ENCODE assay signal across 19 mouse cellular contexts in the genomic region with DNA sequence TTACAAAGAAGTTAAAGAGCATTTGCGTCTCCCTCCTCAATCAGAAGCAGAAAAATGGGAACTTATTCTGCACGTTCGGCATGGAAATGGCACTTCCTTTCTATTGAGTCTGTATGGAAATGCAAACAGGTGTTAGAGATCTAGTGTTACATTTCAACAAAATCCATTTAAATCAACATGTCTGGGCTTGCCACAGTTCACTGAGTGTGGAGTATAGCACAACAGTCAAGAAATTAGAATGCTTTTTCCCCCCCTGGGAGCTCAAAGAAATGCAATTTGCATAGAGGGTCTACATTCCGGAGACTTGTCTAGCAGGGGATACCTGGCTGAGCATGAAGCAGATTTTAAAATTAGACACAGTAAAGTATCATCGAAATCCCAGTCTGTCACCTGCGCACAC.
"Had no signal": no experiment of that assay in that cellular context is flagged by ENCODE, and none has a peak within 500 bp of the region (broad histone marks: within the 10 kb centered on the region; RNA-seq: fewer than 3 reads in every experiment).

No protein-coding gene starts in this region.

- DNase-seq: lung, adult 2 months; lung, postnatal 10 days; lung, postnatal 4 days; midbrain, embryonic 14.5 days; retina, postnatal 1 day; right cerebral cortex, adult 18-20 months; right cerebral cortex, postnatal 25 days; right cerebral cortex, postnatal 4 days; spleen, adult 18-20 months; thymus, adult 18-20 months; thymus, postnatal 14 days; thymus, postnatal 36 days had no signal

- H3K36me3 ChIP-seq: lung, embryonic 15.5 days; midbrain, embryonic 10.5 days; midbrain, embryonic 12.5 days; neural tube, embryonic 13.5 days; neural tube, embryonic 15.5 days had no signal

- H3K9me3 ChIP-seq: lung, embryonic 15.5 days; midbrain, embryonic 10.5 days; midbrain, embryonic 12.5 days; neural tube, embryonic 13.5 days; neural tube, embryonic 15.5 days had no signal

- H3K27me3 ChIP-seq: lung, embryonic 15.5 days; midbrain, embryonic 12.5 days; neural tube, embryonic 13.5 days; neural tube, embryonic 15.5 days had no signal

- H3K27ac ChIP-seq: lung, embryonic 15.5 days; midbrain, embryonic 10.5 days; midbrain, embryonic 12.5 days; neural tube, embryonic 13.5 days; neural tube, embryonic 15.5 days had no signal

- H3K4me2 ChIP-seq: lung, embryonic 15.5 days; midbrain, embryonic 12.5 days; neural tube, embryonic 13.5 days; neural tube, embryonic 15.5 days had no signal

- H3K4me1 ChIP-seq: lung, embryonic 15.5 days; midbrain, embryonic 10.5 days; midbrain, embryonic 12.5 days; neural tube, embryonic 13.5 days; neural tube, embryonic 15.5 days had no signal

- H3K9ac ChIP-seq: lung, embryonic 15.5 days; midbrain, embryonic 12.5 days; neural tube, embryonic 13.5 days; neural tube, embryonic 15.5 days had no signal

- ATAC-seq: midbrain, embryonic 16.5 days had no signal

- H3K4me3 ChIP-seq: lung, embryonic 15.5 days; midbrain, embryonic 10.5 days; midbrain, embryonic 12.5 days; myocyte; neural tube, embryonic 13.5 days; neural tube, embryonic 15.5 days had no signal
